Mouse (Mus musculus) CH12.LX (cell line): Measurements from ENCODE around the gene Rmi2. TPM values are rescaled to one million over a fixed set of nuclear protein-coding genes. Genes with fewer than 3 reads are reported as not detected.

Experiments
- polyA plus RNA-seq: library from polyadenylated mRNA; unstranded; fragments of >175 nt; gene quantifications from 2 replicates; pipeline ENCODE4 v1.2.1, GENCODE M21; 2012; ENCODE audit warnings: low read depth; ENCODE audit not compliant: insufficient read length
- total RNA-seq, 2 experiments: library from RNA; depleted of rRNA; stranded (reverse); fragments of 300-350 nt in 1 of 2; fragments of >200 nt in 1 of 2; gene quantifications; 2 replicates each; pipeline ENCODE4 v1.2.3; 2012 to 2014

The Rmi2 gene
- total and polyA plus RNA-seq, 3 experiments = 6.8 to 13.8 (median 9.3) TPM

Other genes with a start within 250 kb of the Rmi2 start
- 26.1 and 29.1 TPM in 2 replicates for gene Socs1, start 49.5 kb upstream of the Rmi2 start, total RNA-seq (2012; rRNA removed)
- gene Socs1, start 49.5 kb upstream of the Rmi2 start, total RNA-seq (2014; rRNA removed) = 17.3 and 18.8 TPM in 2 replicates
- 23.0 and 27.6 TPM in 2 replicates for gene Socs1, start 49.5 kb upstream of the Rmi2 start, polyA plus RNA-seq
- 0.25 TPM in 1 of 2 replicates, not detected in the other for gene Tnp2, start 46.4 kb upstream of the Rmi2 start, total RNA-seq (2012; rRNA removed)
- gene Tnp2, start 46.4 kb upstream of the Rmi2 start, total RNA-seq (2014; rRNA removed) = not detected in 2 replicates
- gene Tnp2, start 46.4 kb upstream of the Rmi2 start, polyA plus RNA-seq = 0.43 TPM in 1 of 2 replicates, not detected in the other
- gene Prm3, start 44.1 kb upstream of the Rmi2 start, total RNA-seq (2012; rRNA removed) = not detected in 2 replicates
- not detected in 2 replicates for gene Prm3, start 44.1 kb upstream of the Rmi2 start, total RNA-seq (2014; rRNA removed)
- gene Prm3, start 44.1 kb upstream of the Rmi2 start, polyA plus RNA-seq = not detected in 2 replicates
- not detected in 2 replicates for gene Prm2, start 38.9 kb upstream of the Rmi2 start, total RNA-seq (2012; rRNA removed)
- not detected in 2 replicates for gene Prm2, start 38.9 kb upstream of the Rmi2 start, total RNA-seq (2014; rRNA removed)
- not detected in 2 replicates for gene Prm2, start 38.9 kb upstream of the Rmi2 start, polyA plus RNA-seq
- not detected in 2 replicates for gene Prm1, start 29.2 kb upstream of the Rmi2 start, total RNA-seq (2012; rRNA removed)
- not detected in 2 replicates for gene Prm1, start 29.2 kb upstream of the Rmi2 start, total RNA-seq (2014; rRNA removed)
- not detected in 2 replicates for gene Prm1, start 29.2 kb upstream of the Rmi2 start, polyA plus RNA-seq
- gene Gm11172, start 22.1 kb upstream of the Rmi2 start, total RNA-seq (2012; rRNA removed) = not detected in 2 replicates
- gene Gm11172, start 22.1 kb upstream of the Rmi2 start, total RNA-seq (2014; rRNA removed) = not detected in 2 replicates
- not detected in 2 replicates for gene Gm11172, start 22.1 kb upstream of the Rmi2 start, polyA plus RNA-seq
- 34.0 and 38.8 TPM in 2 replicates for gene Snn, start 225.9 kb downstream of the Rmi2 start, total RNA-seq (2012; rRNA removed)
- 53.1 and 54.7 TPM in 2 replicates for gene Snn, start 225.9 kb downstream of the Rmi2 start, total RNA-seq (2014; rRNA removed)
- 93.8 and 104 TPM in 2 replicates for gene Snn, start 225.9 kb downstream of the Rmi2 start, polyA plus RNA-seq
- 91.2 and 97.5 TPM in 2 replicates for gene Litaf, start 231.1 kb downstream of the Rmi2 start, total RNA-seq (2012; rRNA removed)
- gene Litaf, start 231.1 kb downstream of the Rmi2 start, total RNA-seq (2014; rRNA removed) = 151 and 154 TPM in 2 replicates
- gene Litaf, start 231.1 kb downstream of the Rmi2 start, polyA plus RNA-seq = 161 and 178 TPM in 2 replicates